Mouse (Mus musculus): ENCODE measurements around the gene Atp6v1g3. TPM values are rescaled to one million over a fixed set of nuclear protein-coding genes. Genes with fewer than 3 reads are reported as not detected.

Gene Atp6v1g3
- polyA plus RNA-seq (2012; rRNA removed) (not detected in 2 replicates), polyA plus RNA-seq (2014; fragmentation: Nextera tagmentation; extraction: Ambion mirVana) (not detected in 2 replicates)

- H3K27me3 ChIP-seq (ENCODE audit: control insufficient read depth, insufficient read depth, low read length), result no peaks in the 10 kb centered on the region
- no peak within 1 kb of the TSS for H3K4me3 ChIP-seq (ENCODE audit: insufficient read depth in 1 of 2, low read depth in 2 of 2, low read length in 2 of 2)
- H3K4me1 ChIP-seq (replicated peaks; ENCODE audit: control insufficient read depth in 2 of 2, insufficient read depth in 2 of 2, low read length in 1 of 2), result no peaks in the 10 kb centered on the region
- no peak within 1 kb of the TSS for H3K9ac ChIP-seq (replicated peaks)
- 78% methylated on average over 2 of the region's 2 CpGs for WGBS (ENCODE audit: insufficient replicate concordance)
- H3K27ac ChIP-seq, result no peak within 1 kb of the TSS
- ATAC-seq (ENCODE audit: insufficient read depth) (no peak), DNase-seq (ENCODE audit: low read depth in 3 of 3, low spot score in 3 of 3) (no peak)
- no peaks in the 10 kb centered on the region for H3K36me3 ChIP-seq (replicated peaks; ENCODE audit: control insufficient read depth, insufficient read depth, low read depth)
- TF ChIP-seq CTCF (IDR thresholded peaks at IDR 0.05; ENCODE audit: low read depth) (no peak), EP300 (IDR thresholded peaks at IDR 0.05; ENCODE audit: low read depth) (no peak)
- H3K4me2 ChIP-seq (ENCODE audit: low read depth), result no peak within 1 kb of the TSS
- no peaks in the 10 kb centered on the region for H3K9me3 ChIP-seq (ENCODE audit: control insufficient read depth, low read length)
Observed at GRCm38 (mm10) chr1:138273438-138273837, at the start of gene Atp6v1g3. Gene Atp6v1g3 (plus strand): TSS chr1:138273738.

DNA sequence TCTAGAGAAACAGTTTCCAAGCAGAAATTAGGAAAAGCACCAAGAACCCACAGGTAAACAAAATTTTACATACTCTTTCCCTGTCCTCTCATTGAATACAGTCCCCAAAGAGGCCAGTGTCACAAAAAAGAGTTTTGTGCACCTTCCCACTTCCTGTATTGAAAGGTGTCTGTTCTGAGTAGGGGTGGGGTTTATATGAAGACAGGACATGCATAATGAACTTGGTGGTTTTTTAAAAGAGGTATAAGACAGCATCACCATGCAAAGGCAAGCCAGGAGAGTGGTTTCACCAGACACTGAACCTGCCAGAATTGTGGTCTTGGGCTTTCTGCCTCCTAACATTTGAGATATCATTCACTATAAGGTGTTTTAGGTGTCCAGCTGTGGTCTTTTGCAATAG is 40.5 kb upstream of the Atp6v1g3 start:
- Histone ChIP-seq H3K9me3 (ENCODE audit: control insufficient read depth, low read length) (no peaks in the 10 kb centered on the region), H3K36me3 (replicated peaks; ENCODE audit: control insufficient read depth, insufficient read depth, low read depth) (no peaks in the 10 kb centered on the region), H3K4me2 (ENCODE audit: low read depth) (no peak overlapping the region), H3K4me3 (ENCODE audit: insufficient read depth in 1 of 2, low read depth in 2 of 2, low read length in 2 of 2) (no peak overlapping the region), H3K27ac (no peak overlapping the region), H3K27me3 (ENCODE audit: control insufficient read depth, insufficient read depth, low read length) (no peaks in the 10 kb centered on the region), H3K9ac (replicated peaks) (no peak overlapping the region), H3K4me1 (replicated peaks; ENCODE audit: control insufficient read depth in 2 of 2, insufficient read depth in 2 of 2, low read length in 1 of 2) (no peaks in the 10 kb centered on the region)
- DNase-seq (ENCODE audit: low read depth in 3 of 3, low spot score in 3 of 3) (no peak), ATAC-seq (ENCODE audit: insufficient read depth) (no peak)
- TF ChIP-seq CTCF (IDR thresholded peaks at IDR 0.05; ENCODE audit: low read depth), result no peak
- no peak for TF ChIP-seq EP300 (IDR thresholded peaks at IDR 0.05; ENCODE audit: low read depth)

DNA sequence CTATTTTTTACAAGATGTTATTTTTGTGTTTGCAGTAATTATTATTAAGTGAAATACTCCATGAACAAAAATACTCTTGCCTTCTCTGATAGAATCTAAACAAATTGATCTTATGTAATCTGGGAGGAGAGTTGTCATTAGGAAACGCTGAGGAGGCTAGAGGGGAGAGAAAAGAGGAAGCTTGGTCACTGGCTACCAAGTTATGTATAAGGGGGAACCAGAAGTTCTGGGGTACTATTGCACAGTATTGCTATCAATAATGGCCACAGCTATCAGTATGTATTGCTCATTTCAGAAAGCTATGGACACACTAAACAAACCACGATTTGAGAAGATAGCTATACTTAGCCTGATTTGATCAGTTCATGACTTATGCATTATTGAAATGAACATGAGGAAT is 36.3 kb upstream of the Atp6v1g3 start:
- 42% methylated on average over 2 of the region's 2 CpGs for WGBS (ENCODE audit: insufficient replicate concordance)
- Histone ChIP-seq H3K4me3 (ENCODE audit: insufficient read depth in 1 of 2, low read depth in 2 of 2, low read length in 2 of 2) (no peak overlapping the region), H3K27me3 (ENCODE audit: control insufficient read depth, insufficient read depth, low read length) (no peaks in the 10 kb centered on the region), H3K9me3 (ENCODE audit: control insufficient read depth, low read length) (no peaks in the 10 kb centered on the region), H3K36me3 (replicated peaks; ENCODE audit: control insufficient read depth, insufficient read depth, low read depth) (no peaks in the 10 kb centered on the region), H3K9ac (replicated peaks) (no peak overlapping the region), H3K27ac (no peak overlapping the region), H3K4me1 (replicated peaks; ENCODE audit: control insufficient read depth in 2 of 2, insufficient read depth in 2 of 2, low read length in 1 of 2) (no peaks in the 10 kb centered on the region), H3K4me2 (ENCODE audit: low read depth) (no peak overlapping the region)
- TF ChIP-seq CTCF (IDR thresholded peaks at IDR 0.05; ENCODE audit: low read depth), result no peak
- no peak for TF ChIP-seq EP300 (IDR thresholded peaks at IDR 0.05; ENCODE audit: low read depth)
- no peak for ATAC-seq (ENCODE audit: insufficient read depth)
- no peak for DNase-seq (ENCODE audit: low read depth in 3 of 3, low spot score in 3 of 3)

- WGBS (ENCODE audit: insufficient replicate concordance), result 33% methylated on average over 5 of the region's 5 CpGs
- no peak for ATAC-seq (ENCODE audit: insufficient read depth)
Observed at GRCm38 (mm10) chr1:138243947-138244346, 29.6 kb upstream of the Atp6v1g3 start.

DNA sequence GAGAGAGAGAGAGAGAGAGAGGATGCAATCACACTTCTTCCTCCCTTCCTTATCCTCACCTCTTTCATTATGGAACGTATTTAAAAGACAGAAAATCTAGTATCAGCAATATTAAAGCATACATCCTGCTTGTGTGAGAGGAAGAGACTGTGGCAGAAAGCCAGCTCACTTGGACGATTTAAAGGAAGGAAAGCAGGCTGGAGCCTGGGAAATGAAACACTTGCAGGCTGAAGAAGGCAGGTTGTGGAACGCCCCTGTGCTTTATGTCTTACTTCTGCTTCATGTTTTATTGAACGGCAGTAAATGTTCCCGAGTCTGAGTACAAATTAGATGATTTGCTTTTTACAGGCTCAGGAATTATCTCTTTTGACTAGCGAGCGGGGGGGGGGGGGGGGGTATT is 29.1 kb upstream of the Atp6v1g3 start:
- H3K4me2 ChIP-seq (ENCODE audit: low read depth), result no peak overlapping the region
- H3K27me3 ChIP-seq (ENCODE audit: control insufficient read depth, insufficient read depth, low read length), result no peaks in the 10 kb centered on the region
- H3K4me1 ChIP-seq (replicated peaks; ENCODE audit: control insufficient read depth in 2 of 2, insufficient read depth in 2 of 2, low read length in 1 of 2), result no peaks in the 10 kb centered on the region; a peak in 1 of 4 replicates
- H3K4me3 ChIP-seq (ENCODE audit: insufficient read depth in 1 of 2, low read depth in 2 of 2, low read length in 2 of 2), result no peak overlapping the region
- no peak for ATAC-seq (ENCODE audit: insufficient read depth)
- no peaks in the 10 kb centered on the region for H3K36me3 ChIP-seq (replicated peaks; ENCODE audit: control insufficient read depth, insufficient read depth, low read depth)
- TF ChIP-seq EP300 (IDR thresholded peaks at IDR 0.05; ENCODE audit: low read depth) (no peak), CTCF (IDR thresholded peaks at IDR 0.05; ENCODE audit: low read depth) (no peak)
- no peak overlapping the region for H3K9ac ChIP-seq (replicated peaks)
- H3K27ac ChIP-seq, result no peak overlapping the region
- 36% methylated on average over 7 of the region's 7 CpGs for WGBS (ENCODE audit: insufficient replicate concordance)
- no peaks in the 10 kb centered on the region for H3K9me3 ChIP-seq (ENCODE audit: control insufficient read depth, low read length)
- DNase-seq (ENCODE audit: low read depth in 3 of 3, low spot score in 3 of 3), result no peak

More at GRCm38 (mm10) chr1:138243947-138244346, 29.6 kb upstream of the Atp6v1g3 start:
- Histone ChIP-seq H3K4me3 (ENCODE audit: insufficient read depth in 1 of 2, low read depth in 2 of 2, low read length in 2 of 2) (no peak overlapping the region), H3K36me3 (replicated peaks; ENCODE audit: control insufficient read depth, insufficient read depth, low read depth) (no peaks in the 10 kb centered on the region), H3K4me1 (replicated peaks; ENCODE audit: control insufficient read depth in 2 of 2, insufficient read depth in 2 of 2, low read length in 1 of 2) (no peaks in the 10 kb centered on the region; a peak in 1 of 4 replicates), H3K9ac (replicated peaks) (no peak overlapping the region), H3K4me2 (ENCODE audit: low read depth) (no peak overlapping the region), H3K27me3 (ENCODE audit: control insufficient read depth, insufficient read depth, low read length) (no peaks in the 10 kb centered on the region), H3K27ac (no peak overlapping the region), H3K9me3 (ENCODE audit: control insufficient read depth, low read length) (no peaks in the 10 kb centered on the region)
- TF ChIP-seq CTCF (IDR thresholded peaks at IDR 0.05; ENCODE audit: low read depth) (no peak), EP300 (IDR thresholded peaks at IDR 0.05; ENCODE audit: low read depth) (no peak)
- DNase-seq (ENCODE audit: low read depth in 3 of 3, low spot score in 3 of 3), result no peak

Data from liver, embryonic 14.5 days (tissue).